In the genomic region with DNA sequence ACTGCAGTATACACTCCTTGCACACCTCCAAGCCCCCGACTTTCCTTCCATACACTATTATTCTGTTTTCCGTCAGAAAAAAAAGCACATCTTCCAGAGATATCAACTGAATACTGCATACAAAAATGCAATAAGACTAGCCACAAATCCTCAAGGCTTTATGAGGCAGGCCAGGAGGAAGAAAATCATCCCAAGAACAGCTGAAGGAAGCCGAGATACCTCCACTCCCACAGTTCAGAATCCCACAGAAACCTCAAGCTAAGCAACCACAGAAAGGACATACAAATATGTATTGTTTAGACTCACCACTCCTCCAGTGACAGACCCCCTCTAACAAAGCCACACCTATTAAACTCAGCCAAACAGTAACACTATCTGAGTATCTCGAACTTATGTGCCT, we compare ENCODE assay signal across 27 mouse cellular contexts.
"Had no signal": no experiment of that assay in that cellular context is flagged by ENCODE, and none has a peak within 500 bp of the region (broad histone marks: within the 10 kb centered on the region; RNA-seq: fewer than 3 reads in every experiment).

No protein-coding gene starts in this region.

- H3K9ac ChIP-seq: embryonic facial prominence, embryonic 12.5 days; embryonic facial prominence, embryonic 13.5 days; embryonic facial prominence, embryonic 15.5 days; forebrain, embryonic 12.5 days; forebrain, embryonic 13.5 days; forebrain, postnatal 0 days had no signal

- H3K27ac ChIP-seq: embryonic facial prominence, embryonic 10.5 days; embryonic facial prominence, embryonic 12.5 days; embryonic facial prominence, embryonic 13.5 days; embryonic facial prominence, embryonic 15.5 days; forebrain, embryonic 10.5 days; forebrain, embryonic 12.5 days; forebrain, embryonic 13.5 days; gastrocnemius, adult 2 months; heart, adult 2 months; heart, embryonic 10.5 days had no signal

- DNase-seq: cerebellum, adult 8-10 months; cerebellum, adult 9-10 months; cerebellum, adult 9-11 months; cerebellum, postnatal 10 days; cerebellum, postnatal 14 days; cerebellum, postnatal 25 days; cerebellum, postnatal 36 days; embryo, embryonic 11 days; forebrain, postnatal 0 days; gastrocnemius, adult 2 months; gastrocnemius, postnatal 10 days; gastrocnemius, postnatal 14 days; gastrocnemius, postnatal 25 days; gastrocnemius, postnatal 36 days; heart, adult 11 months; heart, adult 18-20 months; heart, adult 2 months had no signal

- H3K27me3 ChIP-seq: embryonic facial prominence, embryonic 12.5 days; embryonic facial prominence, embryonic 13.5 days; embryonic facial prominence, embryonic 15.5 days; forebrain, embryonic 12.5 days; forebrain, embryonic 13.5 days had no signal

- ATAC-seq: forebrain, embryonic 13.5 days; forebrain, embryonic 16.5 days; forebrain, postnatal 0 days had no signal

- H3K4me1 ChIP-seq: embryonic facial prominence, embryonic 10.5 days; embryonic facial prominence, embryonic 12.5 days; embryonic facial prominence, embryonic 13.5 days; embryonic facial prominence, embryonic 15.5 days; forebrain, embryonic 10.5 days; forebrain, embryonic 12.5 days; forebrain, embryonic 13.5 days; heart, embryonic 10.5 days had no signal

- H3K9me3 ChIP-seq: embryonic facial prominence, embryonic 10.5 days; embryonic facial prominence, embryonic 12.5 days; embryonic facial prominence, embryonic 13.5 days; embryonic facial prominence, embryonic 15.5 days; forebrain, embryonic 10.5 days; forebrain, embryonic 12.5 days; forebrain, embryonic 13.5 days; heart, embryonic 10.5 days had no signal

- H3K4me2 ChIP-seq: embryonic facial prominence, embryonic 12.5 days; embryonic facial prominence, embryonic 13.5 days; embryonic facial prominence, embryonic 15.5 days; forebrain, embryonic 12.5 days; forebrain, embryonic 13.5 days had no signal

- H3K4me3 ChIP-seq: embryonic facial prominence, embryonic 10.5 days; embryonic facial prominence, embryonic 12.5 days; embryonic facial prominence, embryonic 13.5 days; embryonic facial prominence, embryonic 15.5 days; erythroblast, embryonic 14.5 days; forebrain, embryonic 10.5 days; forebrain, embryonic 12.5 days; forebrain, embryonic 13.5 days; gastrocnemius, adult 2 months; heart, adult 2 months; heart, embryonic 10.5 days had no signal

- H3K36me3 ChIP-seq: embryonic facial prominence, embryonic 10.5 days; embryonic facial prominence, embryonic 12.5 days; embryonic facial prominence, embryonic 13.5 days; embryonic facial prominence, embryonic 15.5 days; forebrain, embryonic 10.5 days; forebrain, embryonic 12.5 days; heart, embryonic 10.5 days had no signal
